Mouse (Mus musculus): ENCODE measurements around the gene Tcp10a. TPM values are rescaled to one million over a fixed set of nuclear protein-coding genes. Genes with fewer than 3 reads are reported as not detected.
"Not testable (repeated sequence)": the region's sequence is repeated elsewhere in the genome, so short reads cannot be mapped to it uniquely, and the experiment has no call there.

The Tcp10a gene
- polyA plus RNA-seq (2015; fragmentation: Nextera tagmentation; extraction: Ambion mirVana) = not detected in 2 replicates

DNA sequence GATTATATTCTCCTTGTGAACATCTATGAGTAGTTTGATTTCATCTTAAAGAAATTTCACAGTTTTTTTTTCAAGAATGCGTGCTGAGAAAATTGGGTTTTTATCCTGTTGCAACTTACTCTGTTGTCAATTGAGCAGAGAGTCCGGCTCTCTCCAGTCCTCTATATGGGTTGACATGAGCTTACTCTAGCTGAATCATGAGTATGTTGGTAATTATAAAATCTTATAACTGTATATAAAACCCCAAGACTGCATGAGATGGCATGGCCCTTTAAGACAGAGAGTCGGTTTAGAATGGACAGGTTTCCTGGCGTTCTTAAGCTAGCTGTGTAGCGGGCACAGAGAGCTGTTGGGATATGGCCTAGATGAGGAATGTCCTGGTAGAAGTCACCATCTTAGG is at the start of gene Tcp10a:
Gene Tcp10a (plus strand): TSS at position 301 of the 400 bp plus-strand sequence.
- not testable (repeated sequence) for H3K4me1 ChIP-seq; H3K27ac ChIP-seq; H3K9me3 ChIP-seq (replicated peaks); H3K36me3 ChIP-seq (ENCODE audit: poor library complexity, severe bottlenecking); H3K9ac ChIP-seq; ATAC-seq; H3K4me3 ChIP-seq; H3K27me3 ChIP-seq; H3K4me2 ChIP-seq
- 95% methylated on average over 5 of the region's 5 CpGs for WGBS

- H3K9ac ChIP-seq = no peak overlapping the region
- no peak; the same call in 1 of the 2 replicates for ATAC-seq
- no peak overlapping the region for H3K4me3 ChIP-seq
- 0 out of 2 replicates have a peak overlapping the region, but pooled peaks have one; percentile 10 for H3K27ac ChIP-seq
- H3K27me3 ChIP-seq = no peaks in the 10 kb centered on the region
- WGBS = 88% methylated on average over 15 of the region's 15 CpGs
- H3K4me1 ChIP-seq = no peaks in the 10 kb centered on the region
- H3K9me3 ChIP-seq (replicated peaks) = no peaks in the 10 kb centered on the region
- no peak overlapping the region for H3K4me2 ChIP-seq
- H3K36me3 ChIP-seq (ENCODE audit: poor library complexity, severe bottlenecking) = peaks cover 45% of the 10 kb centered on the region
These were observed 45.7 kb upstream of the Tcp10a start for GRCm38 (mm10) chr17:7278702-7279242.

DNA sequence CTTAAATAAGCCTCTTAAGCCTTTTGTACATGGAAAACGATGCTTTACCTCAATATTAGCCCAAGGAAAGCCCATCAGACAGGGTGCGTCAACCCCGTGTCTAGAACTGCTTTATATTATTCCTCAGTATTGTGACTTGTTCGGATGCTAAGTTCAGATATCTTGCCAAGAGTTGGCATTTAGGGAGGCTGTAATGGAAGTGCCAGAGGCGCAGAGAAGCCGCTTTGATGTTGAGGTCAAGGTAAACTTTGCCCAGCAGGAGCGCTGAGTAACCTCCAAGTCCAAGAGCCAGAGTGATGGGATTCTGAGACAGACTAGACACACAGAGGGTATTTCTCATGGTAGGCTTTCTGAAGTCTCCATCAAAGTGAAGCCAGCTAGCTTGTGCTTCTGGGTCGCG is 45.2 kb upstream of the Tcp10a start:
- Histone ChIP-seq H3K27ac (no peak overlapping the region), H3K4me2 (no peak overlapping the region), H3K9me3 (replicated peaks) (no peaks in the 10 kb centered on the region), H3K9ac (no peak overlapping the region), H3K4me3 (no peak overlapping the region), H3K27me3 (no peaks in the 10 kb centered on the region), H3K36me3 (ENCODE audit: poor library complexity, severe bottlenecking) (peaks cover 45% of the 10 kb centered on the region), H3K4me1 (peaks cover under 1% of the 10 kb centered on the region; the same call in 1 of the 2 replicates)
- WGBS = 94% methylated on average over 9 of the region's 9 CpGs
- no peak for ATAC-seq

DNA sequence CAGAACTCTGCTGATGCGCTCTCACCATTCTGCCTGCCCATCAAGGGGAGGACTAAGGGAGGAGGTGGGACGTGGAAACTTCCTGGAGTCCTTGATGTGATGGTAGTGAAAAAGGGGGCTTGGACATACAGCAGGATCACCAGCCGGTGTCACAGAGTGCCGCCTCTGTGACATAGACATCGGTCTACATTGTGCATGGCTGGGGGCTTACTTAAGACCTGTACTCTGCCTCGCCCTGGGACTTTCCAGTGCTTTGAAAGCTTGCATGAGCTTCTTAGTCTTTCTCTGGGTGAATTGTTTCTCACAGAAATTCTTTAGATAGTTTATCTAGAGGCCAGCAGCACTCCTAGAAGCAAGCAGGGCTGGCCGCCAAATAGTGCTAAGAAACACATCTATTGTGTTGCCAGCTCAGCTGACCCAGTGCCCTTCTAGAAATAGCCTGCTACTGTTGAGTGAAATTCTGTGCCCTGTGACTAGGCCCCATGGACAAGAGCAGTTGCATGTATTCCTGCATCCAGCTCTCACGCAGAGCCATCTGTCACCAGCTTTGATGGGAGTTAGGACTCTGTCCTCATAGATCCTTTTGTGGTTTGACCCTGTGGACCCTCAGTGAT is 40.0 kb upstream of the Tcp10a start:
- Histone ChIP-seq H3K4me1 (peaks cover 14% of the 10 kb centered on the region), H3K27me3 (no peaks in the 10 kb centered on the region), H3K9me3 (replicated peaks) (no peaks in the 10 kb centered on the region), H3K4me2 (no peak overlapping the region), H3K4me3 (no peak overlapping the region), H3K9ac (no peak overlapping the region), H3K27ac (peak overlapping the region; percentile 19; the same call in 1 of the 2 replicates), H3K36me3 (ENCODE audit: poor library complexity, severe bottlenecking) (peaks cover 37% of the 10 kb centered on the region)
- WGBS = 74% methylated on average over 8 of the region's 8 CpGs
- no peak for ATAC-seq

DNA sequence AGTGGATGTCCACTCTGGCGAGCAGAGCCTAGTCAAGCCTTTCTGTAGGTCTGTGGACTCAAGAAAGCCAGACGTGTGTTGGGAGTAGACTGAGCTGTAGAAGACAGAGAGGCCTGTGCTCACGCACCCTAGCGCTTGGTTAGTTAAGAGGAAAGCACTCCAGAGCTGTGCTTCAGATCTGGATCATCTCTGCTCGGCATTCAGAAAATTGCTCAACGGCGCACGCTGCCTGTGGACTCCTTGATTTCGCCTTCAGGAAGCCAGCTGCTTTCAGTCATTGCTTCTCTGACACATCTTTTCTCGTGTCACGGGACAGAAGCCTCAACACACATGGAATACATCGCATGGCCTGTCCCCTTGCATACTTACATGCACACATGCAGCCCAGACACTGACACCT is 39.2 kb upstream of the Tcp10a start:
- peak overlapping the region; percentile 19; the same call in 1 of the 2 replicates for H3K27ac ChIP-seq

DNA sequence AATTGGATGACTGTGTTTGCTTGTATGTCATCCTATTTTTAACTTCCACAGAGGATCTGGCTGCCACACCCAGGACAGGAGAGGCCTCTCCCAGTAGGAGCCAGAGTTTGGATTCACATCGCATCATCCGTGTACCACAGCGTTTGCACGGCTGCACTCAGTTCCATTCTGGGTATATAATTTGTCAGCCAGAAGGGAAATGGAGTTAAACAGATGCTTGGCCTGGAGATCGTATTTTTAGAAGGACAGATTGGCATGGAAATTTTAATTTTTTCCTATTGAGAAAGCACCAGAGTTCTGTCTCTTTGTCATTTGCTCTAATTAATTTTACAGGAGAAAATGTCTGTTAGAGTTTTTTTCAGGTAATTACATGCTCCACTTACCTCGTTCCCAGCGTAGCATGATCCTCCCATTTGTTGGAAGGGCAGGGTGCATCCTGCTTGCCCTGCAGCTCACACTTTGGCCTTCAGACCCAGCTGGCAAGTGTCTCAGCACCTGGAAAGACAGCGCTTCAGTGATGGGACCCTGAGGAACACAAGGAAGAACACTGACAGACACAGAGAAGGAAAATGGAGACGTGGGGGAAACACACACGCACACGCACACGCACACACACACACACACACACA is 37.9 kb upstream of the Tcp10a start:
- H3K27ac ChIP-seq = peak overlapping the region; percentile 72
- ATAC-seq = peak; percentile 44; the same call in 1 of the 2 replicates
- H3K4me2 ChIP-seq = no peak overlapping the region
- H3K27me3 ChIP-seq = no peaks in the 10 kb centered on the region
- H3K4me3 ChIP-seq = no peak overlapping the region
- H3K36me3 ChIP-seq (ENCODE audit: poor library complexity, severe bottlenecking) = peaks cover 38% of the 10 kb centered on the region
- H3K9me3 ChIP-seq (replicated peaks) = no peaks in the 10 kb centered on the region
- 75% methylated on average over 10 of the region's 12 CpGs for WGBS
- no peak overlapping the region for H3K9ac ChIP-seq
- H3K4me1 ChIP-seq = peaks cover 17% of the 10 kb centered on the region

More for the DNA sequence above, 39.2 kb upstream of the Tcp10a start:
- peaks cover 30% of the 10 kb centered on the region for H3K36me3 ChIP-seq (ENCODE audit: poor library complexity, severe bottlenecking)
- H3K4me2 ChIP-seq = no peak overlapping the region
- ATAC-seq = no peak
- H3K9me3 ChIP-seq (replicated peaks) = no peaks in the 10 kb centered on the region
- no peak overlapping the region for H3K4me3 ChIP-seq
- 88% methylated on average over 12 of the region's 12 CpGs for WGBS
- no peak overlapping the region for H3K9ac ChIP-seq
- no peaks in the 10 kb centered on the region for H3K27me3 ChIP-seq
- peaks cover 14% of the 10 kb centered on the region for H3K4me1 ChIP-seq

GRCm38 (mm10) chr17:7292012-7292684 is 32.3 kb upstream of the Tcp10a start:
- WGBS = 55% methylated on average over 11 of the region's 11 CpGs
- no peak overlapping the region for H3K4me2 ChIP-seq
- no peaks in the 10 kb centered on the region for H3K9me3 ChIP-seq (replicated peaks)
- peak overlapping the region; percentile 59 for H3K27ac ChIP-seq
- H3K4me3 ChIP-seq = no peak overlapping the region
- H3K27me3 ChIP-seq = no peaks in the 10 kb centered on the region
- peaks cover 37% of the 10 kb centered on the region; the same call in 1 of the 2 replicates for H3K36me3 ChIP-seq (ENCODE audit: poor library complexity, severe bottlenecking)
- 0 out of 2 replicates have a peak overlapping the region, but pooled peaks have one; percentile 17 for H3K9ac ChIP-seq
- H3K4me1 ChIP-seq = peaks cover 16% of the 10 kb centered on the region
- ATAC-seq = peak; percentile 88

DNA sequence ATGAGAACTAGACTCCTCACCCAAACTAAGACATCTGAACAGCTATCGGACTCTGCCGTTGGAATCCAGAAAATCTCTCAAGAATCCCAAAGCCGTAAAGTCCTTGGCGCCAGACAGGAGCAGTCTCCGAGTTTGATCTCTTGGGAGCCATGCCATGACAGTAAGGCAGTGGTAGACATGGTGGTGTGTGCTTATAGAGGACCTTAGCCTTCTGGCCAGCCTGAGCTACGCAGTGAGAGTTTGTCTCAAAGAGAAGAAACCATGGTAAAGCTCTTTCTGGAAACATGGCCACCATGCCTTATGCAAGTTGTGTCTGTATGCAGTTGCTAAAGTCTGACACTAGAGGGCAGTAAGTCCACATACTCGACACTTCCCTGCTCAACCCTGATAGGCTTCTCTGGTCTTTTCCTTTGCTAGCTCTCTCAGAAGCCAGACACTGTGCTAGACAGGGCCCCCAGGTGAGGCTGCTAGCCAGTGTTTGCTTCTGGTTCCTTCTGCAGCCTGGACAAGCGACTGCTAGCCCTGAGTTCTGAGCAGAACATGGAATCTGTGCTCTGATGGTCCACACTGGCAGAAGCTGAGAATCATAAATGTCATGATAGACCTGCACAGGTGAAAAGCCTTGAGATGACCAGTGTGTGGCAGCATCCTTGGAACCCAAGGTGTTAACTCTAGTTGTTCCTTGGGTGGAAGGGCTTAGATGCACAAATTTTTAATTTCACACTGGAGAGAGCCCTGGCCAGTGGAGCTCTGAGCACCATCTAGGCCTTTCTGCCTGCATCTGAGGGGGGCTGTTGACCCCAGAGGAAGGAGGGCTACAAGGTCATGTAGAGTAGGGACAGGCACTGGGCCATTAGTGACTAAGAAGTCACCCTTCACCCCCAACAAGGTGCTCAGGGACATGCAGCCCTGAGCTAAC is 17.9 kb upstream of the Tcp10a start:
- H3K4me3 ChIP-seq; H3K4me2 ChIP-seq; H3K27me3 ChIP-seq; H3K9me3 ChIP-seq (replicated peaks); H3K9ac ChIP-seq; H3K36me3 ChIP-seq (ENCODE audit: poor library complexity, severe bottlenecking); H3K4me1 ChIP-seq; H3K27ac ChIP-seq: not testable (repeated sequence)
- ATAC-seq = peak; percentile 90
- 67% methylated on average over 8 of the region's 8 CpGs for WGBS

DNA sequence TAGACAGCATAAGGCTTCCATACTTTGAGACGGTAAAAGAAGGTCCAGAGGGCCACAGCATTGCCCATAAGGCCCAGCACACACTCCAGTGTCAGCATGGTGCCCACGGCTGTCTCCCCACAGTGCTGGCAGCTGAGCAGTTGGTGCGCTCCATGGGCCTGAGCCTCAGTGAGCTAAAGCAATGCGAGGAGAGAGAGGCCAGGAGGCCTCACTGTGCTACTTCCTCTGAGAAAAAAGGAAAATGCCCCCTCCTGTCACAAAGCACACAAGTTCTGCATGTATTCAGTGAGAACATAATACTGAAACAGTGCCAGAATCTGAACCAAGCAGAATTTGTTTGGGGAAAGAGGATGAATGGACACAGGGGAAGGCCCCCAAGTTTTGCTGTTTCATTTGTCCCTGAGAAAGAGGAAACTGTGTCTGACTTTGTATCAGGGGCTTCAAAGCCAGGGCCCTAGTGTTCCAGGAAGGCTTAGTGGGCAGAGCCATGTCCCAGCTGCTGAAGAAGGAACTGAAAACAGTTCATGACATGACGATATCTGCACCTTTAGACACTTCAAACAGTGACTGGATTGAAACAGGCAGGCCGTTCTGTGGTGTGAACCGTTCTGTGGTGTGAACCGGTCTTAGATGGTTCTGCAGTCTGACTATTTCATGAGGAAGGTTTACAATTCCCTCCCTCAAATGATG is 8.6 kb upstream of the Tcp10a start:
- not testable (repeated sequence) for H3K27ac ChIP-seq; H3K9me3 ChIP-seq (replicated peaks); H3K9ac ChIP-seq; H3K36me3 ChIP-seq (ENCODE audit: poor library complexity, severe bottlenecking); H3K4me3 ChIP-seq; H3K27me3 ChIP-seq; ATAC-seq; H3K4me1 ChIP-seq; H3K4me2 ChIP-seq
- 81% methylated on average over 7 of the region's 8 CpGs for WGBS

GRCm38 (mm10) chr17:7319789-7320188 is 4.7 kb upstream of the Tcp10a start:
- WGBS = 91% methylated on average over 6 of the region's 6 CpGs
- H3K9me3 ChIP-seq (replicated peaks); H3K4me3 ChIP-seq; ATAC-seq; H3K36me3 ChIP-seq (ENCODE audit: poor library complexity, severe bottlenecking); H3K4me1 ChIP-seq; H3K27me3 ChIP-seq; H3K4me2 ChIP-seq; H3K27ac ChIP-seq; H3K9ac ChIP-seq: not testable (repeated sequence)

- not testable (repeated sequence) for H3K9me3 ChIP-seq (replicated peaks); H3K4me2 ChIP-seq; H3K36me3 ChIP-seq (ENCODE audit: poor library complexity, severe bottlenecking); H3K27ac ChIP-seq; H3K4me3 ChIP-seq; ATAC-seq; H3K9ac ChIP-seq; H3K4me1 ChIP-seq; H3K27me3 ChIP-seq
- WGBS = 83% methylated on average over 7 of the region's 8 CpGs
These were observed 2.0 kb downstream of the Tcp10a start for GRCm38 (mm10) chr17:7326415-7326814.

Data from forebrain, embryonic 13.5 days (tissue).